Mouse (Mus musculus): ENCODE data around the gene Tulp4. TPM values are rescaled to one million over a fixed set of nuclear protein-coding genes. Genes with fewer than 3 reads are reported as not detected.
A peak's percentile ranks its signal among the peaks of the same experiment; 100 is the strongest.
"Not testable (repeated sequence)": the region's sequence is repeated elsewhere in the genome, so short reads cannot be mapped to it uniquely, and the experiment has no call there.

Gene Tulp4
- total RNA-seq, 2 experiments from 2014 or later, result 431 to 468 TPM

DNA sequence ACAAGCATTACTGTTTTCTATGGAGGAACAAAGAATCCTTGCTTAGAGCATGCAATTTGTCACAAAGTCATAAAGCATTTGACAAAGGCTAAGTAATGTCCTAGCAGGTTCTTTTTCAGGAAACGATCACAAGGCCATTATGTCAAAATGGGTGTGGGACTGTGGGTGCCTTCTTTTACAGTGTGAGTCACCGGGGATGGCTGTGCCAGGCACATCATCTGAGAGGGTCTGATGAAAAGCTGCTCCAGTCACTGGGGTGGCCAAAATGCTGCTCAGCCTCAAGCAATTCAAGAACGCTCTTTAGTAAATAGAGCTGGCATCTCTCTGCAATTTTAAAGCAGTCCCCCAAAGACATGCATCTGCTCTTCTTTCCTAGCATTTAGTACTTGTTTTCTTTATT is 74.2 kb downstream of the Tulp4 start:
- intact Hi-C loops (cut with DNase I), result no loop called here
- DNase-seq, result peak; percentile 15

- intact Hi-C loops (cut with DNase I), result no loop called here
Measured at GRCm38 (mm10) chr17:6182715-6183114, 76.5 kb downstream of the Tulp4 start.

DNA sequence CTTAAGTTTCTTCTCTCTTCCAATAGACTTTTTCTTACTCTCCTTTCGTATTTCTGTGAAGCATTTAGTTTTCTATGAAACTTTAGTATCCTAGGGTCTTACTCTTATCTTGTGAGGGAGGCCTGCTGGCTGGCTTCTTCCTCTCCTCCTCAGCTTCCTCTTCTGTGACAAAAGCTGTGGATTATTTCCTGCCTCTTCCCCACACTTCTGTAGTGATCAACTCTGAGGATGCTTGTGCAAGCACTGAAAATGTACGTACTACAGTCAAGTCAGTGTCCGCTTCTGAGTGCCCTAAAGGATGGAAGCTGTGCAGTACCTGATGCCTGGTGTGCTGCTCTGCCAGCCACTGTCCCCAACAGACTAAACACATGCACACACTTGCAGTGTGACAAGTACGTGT is 80.4 kb downstream of the Tulp4 start:
- intact Hi-C loops (cut with DNase I), result no loop called here
- no peak for DNase-seq

More at GRCm38 (mm10) chr17:6182715-6183114, 76.5 kb downstream of the Tulp4 start:
- no peak for DNase-seq

DNA sequence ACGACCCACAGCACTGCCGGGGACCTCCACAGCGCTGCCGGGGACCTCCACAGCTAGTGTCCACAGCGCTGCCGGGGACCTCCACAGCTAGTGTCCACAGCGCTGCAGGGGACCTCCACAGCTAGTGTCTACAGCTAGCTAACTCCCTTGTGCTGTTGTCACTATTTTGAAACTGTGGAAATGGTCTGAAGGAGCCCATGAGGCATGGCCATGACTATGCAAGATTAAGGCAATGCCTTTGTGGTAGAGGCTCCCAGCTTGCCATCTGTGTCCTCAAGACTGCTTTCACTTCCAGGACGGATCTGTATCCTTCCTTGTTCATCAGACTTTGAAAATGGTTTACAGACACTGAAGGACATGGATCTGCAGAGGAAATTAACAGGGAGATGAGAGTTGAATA is 80.9 kb downstream of the Tulp4 start:
- intact Hi-C loops (cut with DNase I), result no loop called here
- DNase-seq, result no peak

DNA sequence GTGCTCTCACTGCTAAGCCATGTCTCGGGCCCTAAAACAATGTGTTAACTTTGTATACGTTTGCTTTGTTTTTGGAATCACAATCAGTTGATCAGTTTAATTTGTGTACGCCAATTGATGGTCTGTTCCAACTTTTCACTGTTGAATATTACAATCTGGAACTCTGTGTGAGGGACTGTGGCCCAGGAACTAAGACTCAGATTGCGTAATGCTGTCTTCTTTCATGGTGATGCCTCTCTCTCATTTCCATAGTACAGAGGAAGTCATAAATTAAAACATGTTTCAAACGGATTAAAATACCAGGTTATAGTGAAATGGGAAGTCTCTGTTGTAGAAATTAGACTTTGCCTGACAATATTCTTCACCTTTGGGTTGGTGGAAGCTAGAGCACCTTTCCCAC is 83.0 kb downstream of the Tulp4 start:
- intact Hi-C loops (cut with DNase I), result no loop called here
- DNase-seq, result no peak

GRCm38 (mm10) chr17:6192275-6192674 is 86.0 kb downstream of the Tulp4 start:
- intact Hi-C loops (cut with DNase I), result no loop called here
- no peak for DNase-seq

DNA sequence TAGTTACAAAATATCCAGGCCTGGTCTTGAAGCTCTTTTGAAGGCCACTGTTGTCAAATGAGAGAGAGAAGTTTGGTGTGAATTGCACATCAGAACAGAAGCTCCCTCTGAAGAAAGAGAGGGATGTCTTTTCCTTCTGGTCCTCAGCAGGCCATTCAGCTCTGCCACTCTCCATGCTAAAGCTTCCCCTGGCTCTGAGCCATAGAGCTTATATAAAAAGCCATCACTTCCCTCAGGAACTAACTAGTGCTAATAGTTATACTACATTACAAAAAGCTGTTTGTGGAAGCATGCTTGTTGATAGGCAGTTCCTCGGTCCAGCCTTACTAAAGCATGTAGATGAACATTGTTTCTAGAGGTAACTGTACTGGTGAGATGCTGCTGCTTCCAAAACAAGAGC is 89.2 kb downstream of the Tulp4 start:
- intact Hi-C loops (cut with DNase I), result no loop called here
- DNase-seq, result no peak

DNA sequence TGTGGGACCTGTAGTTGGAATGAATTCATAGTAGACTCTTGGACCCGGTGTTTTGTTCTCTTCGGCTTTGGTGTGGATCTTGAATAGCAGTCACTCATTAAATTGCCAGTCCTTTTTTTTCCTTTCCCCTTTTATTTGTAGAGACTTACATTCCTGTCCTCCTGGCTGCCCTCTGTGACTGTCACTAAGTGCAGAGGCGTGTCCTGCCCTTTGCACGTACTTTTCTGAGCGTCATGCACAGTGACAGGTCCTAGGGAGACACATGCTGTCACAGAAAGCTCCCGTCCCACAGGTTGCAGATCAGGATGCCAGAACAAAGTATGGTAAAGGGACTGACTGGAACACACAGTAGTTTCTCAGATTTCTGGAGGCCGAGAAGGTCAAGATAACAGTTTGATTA is 91.3 kb downstream of the Tulp4 start:
- intact Hi-C loops (cut with DNase I), result no loop called here
- DNase-seq, result no peak

GRCm38 (mm10) chr17:6198670-6199069 is 92.4 kb downstream of the Tulp4 start:
- DNase-seq, result no peak
- intact Hi-C loops (cut with DNase I), result no loop called here

GRCm38 (mm10) chr17:6199166-6199565 is 92.9 kb downstream of the Tulp4 start:
- DNase-seq, result no peak

DNA sequence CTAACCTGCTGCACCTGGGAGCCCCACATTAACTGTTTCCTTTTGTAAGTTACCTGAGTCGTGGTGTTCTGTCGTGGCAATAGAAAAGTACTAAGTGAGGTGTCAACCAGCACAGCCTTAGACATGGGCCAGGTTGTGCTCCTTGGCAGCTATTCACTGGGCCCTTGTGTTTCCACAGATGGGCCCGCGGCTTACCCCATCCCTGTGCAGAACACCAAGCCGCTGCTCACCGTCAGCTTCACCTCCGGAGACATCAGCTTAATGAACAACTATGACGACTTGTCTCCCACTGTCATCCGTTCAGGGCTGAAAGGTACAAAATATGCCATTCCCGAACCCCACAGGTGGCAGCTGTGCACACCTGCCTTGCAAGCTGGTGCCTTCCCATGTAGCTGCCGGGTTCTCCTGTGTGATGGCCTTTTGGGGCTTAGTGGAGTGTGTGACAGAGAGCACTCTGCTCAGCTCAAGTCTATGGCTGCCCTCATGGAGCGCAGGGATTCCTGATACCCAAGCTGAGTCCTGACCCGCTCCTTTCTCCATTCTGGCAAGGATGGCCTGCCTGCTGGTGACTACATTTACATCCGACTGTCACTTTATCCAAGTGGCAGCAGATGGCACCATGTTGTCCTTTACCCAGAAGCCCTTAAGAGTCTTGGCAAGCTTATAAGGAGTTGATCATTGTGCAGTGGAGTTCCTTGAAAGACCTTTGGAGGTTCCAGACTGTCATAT is 95.4 kb downstream of the Tulp4 start:
- intact Hi-C loops (cut with DNase I), result no loop called here
- DNase-seq, result peak; percentile 41

More at GRCm38 (mm10) chr17:6199166-6199565, 92.9 kb downstream of the Tulp4 start:
- intact Hi-C loops (cut with DNase I), result no loop called here

GRCm38 (mm10) chr17:6202389-6203110 is 96.3 kb downstream of the Tulp4 start:
- peak; percentile 11 for DNase-seq
- intact Hi-C loops (cut with DNase I), result no loop called here

DNA sequence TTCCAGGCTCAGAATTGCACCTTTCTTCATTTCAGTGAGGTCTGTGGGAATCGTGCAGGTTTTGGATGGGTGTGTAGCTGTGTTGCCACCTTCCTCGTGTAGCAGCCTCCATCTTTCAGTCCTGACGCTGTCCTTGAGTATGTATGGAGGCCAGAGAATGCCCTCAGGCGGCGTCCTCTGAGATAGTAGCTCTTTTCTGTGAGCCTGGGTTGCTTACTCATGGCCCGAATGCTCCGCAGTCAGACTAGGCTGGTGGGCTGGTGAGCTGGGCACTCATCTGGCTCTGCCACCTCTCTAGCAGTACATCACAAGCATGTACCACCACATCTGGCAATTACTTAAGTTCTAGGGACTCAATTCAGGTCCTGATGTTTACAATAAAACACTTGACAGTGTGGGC is 96.9 kb downstream of the Tulp4 start:
- DNase-seq, result no peak
- intact Hi-C loops (cut with DNase I), result no loop called here

DNA sequence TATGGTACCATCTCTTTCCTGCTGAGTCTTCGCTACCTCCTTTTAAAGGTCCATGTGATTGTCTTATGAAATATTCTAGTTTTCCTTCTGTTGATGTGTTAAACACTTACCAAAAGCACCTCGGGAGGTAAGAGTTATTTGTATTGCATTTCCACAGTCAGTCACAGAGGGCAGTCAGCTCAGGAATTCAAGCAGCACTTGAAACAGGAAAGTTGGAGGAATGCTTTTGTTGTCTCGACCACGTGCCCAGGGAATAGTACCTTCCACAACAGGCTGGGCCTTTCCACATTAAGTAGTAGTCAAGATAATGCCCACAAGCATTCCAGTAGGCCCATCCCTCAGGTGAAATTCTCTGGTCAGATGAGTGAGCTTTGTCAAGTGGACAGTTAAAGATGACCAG is 97.6 kb downstream of the Tulp4 start:
- no peak for DNase-seq
- intact Hi-C loops (cut with DNase I), result no loop called here

- DNase-seq, result no peak
- intact Hi-C loops (cut with DNase I), result no loop called here
Measured at GRCm38 (mm10) chr17:6211721-6212120, 105.5 kb downstream of the Tulp4 start.

DNA sequence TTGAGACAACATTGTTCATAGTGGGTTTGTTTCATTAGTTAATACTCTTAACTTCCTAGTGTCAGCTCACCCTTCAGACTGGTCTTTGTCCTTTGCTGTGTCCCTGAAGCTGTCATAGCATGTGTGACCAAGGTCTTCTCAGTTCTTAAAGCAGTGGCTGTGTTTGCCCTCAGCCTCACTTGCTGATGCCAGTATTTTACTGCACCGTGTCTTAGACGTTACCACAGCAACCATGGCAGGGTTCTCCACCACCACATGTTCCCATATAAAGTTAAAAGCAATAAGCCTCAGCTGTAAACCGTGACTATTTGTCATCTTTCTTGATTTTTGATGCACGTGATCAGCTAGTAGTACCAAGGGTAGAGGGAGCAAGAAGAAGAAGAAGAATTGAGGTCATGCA is 109.4 kb downstream of the Tulp4 start:
- intact Hi-C loops (cut with DNase I), result no loop called here
- DNase-seq, result no peak

- intact Hi-C loops (cut with DNase I), result no loop called here
- no peak for DNase-seq
Measured at GRCm38 (mm10) chr17:6216514-6216913, 110.3 kb downstream of the Tulp4 start.

DNA sequence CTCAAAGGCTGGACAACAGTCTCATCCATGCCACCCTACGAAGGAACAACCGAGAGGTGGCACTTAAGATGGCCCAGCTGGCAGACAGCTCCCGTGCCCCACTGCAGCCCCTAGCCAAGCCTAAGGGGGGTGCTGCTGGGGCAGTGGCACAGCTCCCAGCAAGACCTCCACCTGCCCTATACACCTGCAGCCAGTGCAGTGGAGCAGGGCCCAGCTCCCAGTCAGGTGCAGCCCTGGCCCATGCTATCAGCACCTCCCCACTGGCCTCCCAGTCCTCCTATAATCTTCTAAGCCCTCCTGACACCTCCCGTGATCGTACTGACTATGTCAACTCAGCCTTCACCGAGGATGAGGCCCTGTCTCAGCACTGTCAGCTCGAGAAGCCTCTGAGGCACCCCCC is 126.4 kb downstream of the Tulp4 start:
- DNase-seq; intact Hi-C loops (cut with DNase I): not testable (repeated sequence)

- intact Hi-C loops (cut with DNase I); DNase-seq: not testable (repeated sequence)
Measured at GRCm38 (mm10) chr17:6251298-6251697, 145.1 kb downstream of the Tulp4 start.

DNA sequence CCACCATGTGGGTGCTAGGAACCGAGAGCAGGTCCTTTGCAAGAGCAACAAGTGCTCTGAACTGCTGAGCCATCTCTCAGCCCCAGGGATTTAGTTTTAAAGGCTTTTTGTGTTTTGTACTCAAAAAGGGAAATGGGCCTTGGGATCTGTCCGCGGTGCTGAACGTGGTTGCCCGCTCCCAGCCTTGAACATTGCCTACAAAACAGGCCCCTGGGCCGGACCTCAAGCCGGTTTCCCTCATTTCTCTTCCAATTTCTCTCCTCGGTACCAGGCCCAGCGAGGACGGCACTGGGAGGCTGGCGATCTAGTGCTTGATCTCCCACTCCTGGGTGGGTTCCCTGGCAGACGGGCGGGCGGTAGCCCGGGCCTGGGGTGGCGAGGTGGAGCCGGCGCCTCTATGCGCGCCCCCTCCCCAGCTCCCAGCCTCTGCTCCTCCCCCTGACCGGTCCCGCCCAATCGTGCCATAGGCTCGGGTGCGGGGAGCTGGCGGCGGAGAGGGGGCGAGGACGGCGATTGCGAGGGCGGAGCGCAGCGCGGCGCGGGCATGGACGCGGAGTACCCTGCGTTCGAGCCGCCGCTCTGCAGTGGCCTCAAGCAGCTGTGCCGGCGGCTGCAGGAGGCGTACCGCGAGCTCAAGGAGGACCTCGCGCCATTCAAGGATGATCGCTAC is 150.3 kb downstream of the Tulp4 start, which contains the start of gene Tmem181a:
TSS of gene Tmem181a (plus strand) at position 461 of the 670 bp plus-strand sequence.
- DNase-seq; intact Hi-C loops (cut with DNase I): not testable (repeated sequence)

DNA sequence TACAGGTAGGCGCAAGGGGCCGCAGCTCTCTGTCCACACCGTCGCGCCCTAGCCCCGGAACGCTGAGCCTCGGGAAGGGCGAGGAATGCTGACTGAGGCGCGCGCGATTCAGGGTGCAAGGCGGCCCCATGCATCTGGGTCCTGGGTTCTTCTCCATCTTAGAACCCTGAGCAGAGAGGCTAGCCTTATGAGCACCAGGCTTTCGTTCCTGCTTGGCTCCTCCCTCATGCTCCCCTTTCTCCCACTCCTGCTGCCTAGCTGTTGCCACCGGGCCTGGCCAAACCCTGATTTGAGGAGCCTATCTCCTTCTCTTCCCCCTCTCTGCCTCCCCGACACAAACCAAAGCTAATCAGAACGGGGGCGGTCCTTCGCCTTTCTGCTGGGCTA is 150.8 kb downstream of the Tulp4 start:
- DNase-seq, result peak; percentile 45
- intact Hi-C loops (cut with DNase I), result not testable (repeated sequence)

Measured in left cerebral cortex, postnatal 4 days (tissue).